Mouse (Mus musculus): ENCODE measurements around the gene Cops3.

Gene Cops3

GRCm38 (mm10) chr11:59810480-59811158, 29.0 kb downstream of the Cops3 start:
- DNase-seq (ENCODE audit: low spot score), result no peak

GRCm38 (mm10) chr11:59809670-59810474, 29.8 kb downstream of the Cops3 start, which contains the start of gene Flcn:
Gene Flcn, minus strand, starts transcription at chr11:59810016.
- peak; percentile 81 for DNase-seq (ENCODE audit: low spot score)

DNA sequence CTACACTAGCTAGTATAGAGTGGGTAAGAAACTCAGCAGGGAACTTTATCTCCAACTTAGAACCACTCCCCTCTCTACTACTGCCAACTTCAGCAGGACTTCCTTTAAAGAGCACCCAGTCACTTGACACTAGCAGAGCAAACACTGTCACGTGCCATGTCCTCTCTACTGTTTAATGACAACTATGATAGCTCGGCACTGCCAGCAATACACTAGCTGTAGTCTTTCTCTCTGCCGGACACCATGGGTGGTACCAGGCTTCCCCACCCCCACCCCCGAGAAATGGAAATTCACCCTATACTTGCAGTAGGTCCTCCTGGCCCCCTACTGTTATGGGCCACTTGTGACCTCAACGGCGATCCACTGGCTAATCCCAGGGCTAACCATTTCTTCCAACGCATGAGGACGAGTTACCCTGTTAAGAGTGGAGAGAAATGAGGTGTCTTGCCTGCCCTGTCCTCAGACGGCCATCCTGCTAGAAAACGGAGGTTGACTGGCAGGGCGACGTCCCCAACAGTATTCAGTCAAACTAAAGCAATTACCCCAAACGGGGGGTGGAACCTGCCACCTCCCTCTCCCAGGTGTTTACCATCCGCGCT, 30.5 kb downstream of the Cops3 start:
- DNase-seq (ENCODE audit: low spot score), result peak; percentile 23

DNA sequence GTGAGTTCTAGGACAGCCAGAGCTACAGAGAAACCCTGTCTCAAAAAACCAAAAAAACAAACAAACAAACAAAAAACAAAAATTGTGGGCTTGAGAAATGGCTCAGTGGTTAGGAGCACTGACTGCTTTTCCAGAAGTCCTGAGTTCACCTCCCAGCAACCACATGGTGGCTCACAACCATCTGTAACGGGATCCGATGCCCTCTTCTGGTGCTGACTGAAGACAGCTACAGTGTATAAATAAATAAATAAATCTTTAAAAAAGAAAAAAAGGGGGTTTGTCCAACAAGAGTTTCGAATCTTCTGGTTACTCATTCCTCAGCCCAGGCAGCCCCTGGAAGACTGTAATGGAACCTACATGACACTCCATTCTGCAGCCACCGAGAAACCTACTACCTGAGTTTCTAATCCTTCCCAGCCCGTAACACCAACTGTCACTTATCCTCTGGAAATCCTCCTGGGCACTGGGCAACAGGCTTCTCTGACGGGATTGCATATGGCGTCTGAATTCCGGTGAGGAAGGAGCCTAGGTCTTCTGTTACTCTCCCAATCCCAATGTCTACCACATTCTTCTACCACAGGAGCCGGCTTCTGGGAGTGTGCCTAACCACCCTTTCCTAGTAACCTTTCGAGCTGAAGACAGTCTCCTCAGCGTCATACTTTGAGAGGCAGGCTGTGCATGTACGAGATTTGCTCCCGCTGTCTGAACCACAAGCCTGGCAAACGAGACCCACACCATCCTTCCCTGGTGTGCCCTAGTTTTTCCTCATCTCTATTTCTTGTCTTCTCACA, 31.3 kb downstream of the Cops3 start:
- DNase-seq (ENCODE audit: low spot score), result no peak

DNA sequence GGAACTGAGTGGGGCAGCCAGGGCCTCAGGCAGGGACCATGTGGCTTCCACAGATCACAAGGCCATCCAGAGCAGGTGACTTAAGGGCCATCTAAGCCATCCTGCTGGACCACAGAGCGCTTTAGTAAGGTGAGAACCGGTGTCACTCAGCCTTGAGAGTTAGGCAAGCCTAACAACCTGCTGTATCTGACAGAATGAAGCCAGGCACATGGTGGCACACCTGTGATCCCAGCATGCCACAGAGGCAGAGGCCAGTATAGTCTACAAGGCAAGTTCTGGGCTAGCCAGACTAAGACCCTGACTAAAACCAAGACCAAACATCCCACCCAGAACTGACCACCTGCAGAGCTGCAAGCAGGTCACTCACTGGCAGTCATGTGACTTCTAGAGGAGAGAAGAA, 34.0 kb downstream of the Cops3 start:
- DNase-seq (ENCODE audit: low spot score), result no peak

- no peak for DNase-seq (ENCODE audit: low spot score)
These were observed 34.4 kb downstream of the Cops3 start for GRCm38 (mm10) chr11:59805256-59805655.

- no peak for DNase-seq (ENCODE audit: low spot score)
These were observed 35.1 kb downstream of the Cops3 start for GRCm38 (mm10) chr11:59804409-59805110.

DNA sequence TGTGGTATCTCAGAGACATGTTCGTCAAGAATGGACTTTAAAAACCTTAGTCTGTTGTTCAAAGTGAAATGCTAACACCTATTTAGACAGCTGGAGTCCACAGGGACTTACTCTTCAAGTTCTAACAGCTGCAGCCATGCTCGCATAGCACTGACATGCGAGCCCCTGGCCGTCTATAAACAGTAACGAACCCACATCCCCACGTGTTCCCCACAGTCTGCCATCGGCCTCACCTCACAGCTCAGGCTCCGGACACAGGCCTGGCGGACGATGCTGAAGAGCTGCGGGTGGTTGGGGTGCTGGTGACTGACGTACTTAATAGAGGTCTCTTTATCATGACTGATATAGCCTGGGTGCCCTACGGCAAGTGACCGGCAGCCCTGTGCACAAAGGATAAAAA, 36.1 kb downstream of the Cops3 start:
- DNase-seq (ENCODE audit: low spot score), result no peak

DNA sequence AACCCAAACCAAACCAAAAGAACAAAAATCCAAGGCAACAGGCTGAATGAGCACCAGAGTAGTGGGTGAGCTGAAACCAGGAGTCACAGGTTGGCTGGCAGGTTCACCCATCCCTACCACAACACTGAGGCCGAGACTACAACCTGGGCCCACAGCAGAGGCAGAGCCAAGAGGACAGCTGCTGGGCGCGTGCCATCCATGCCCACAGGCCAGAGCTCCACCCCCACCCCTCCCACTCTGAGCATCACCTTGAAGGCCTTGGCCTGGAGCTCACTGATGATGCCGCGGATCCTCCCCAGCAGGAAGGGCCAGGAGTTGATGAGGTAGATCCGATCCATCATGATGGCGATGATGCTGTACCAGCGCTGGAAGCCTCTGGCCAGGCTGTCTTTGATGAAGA, 37.8 kb downstream of the Cops3 start:
- DNase-seq (ENCODE audit: low spot score), result no peak

GRCm38 (mm10) chr11:59800412-59800811, 39.2 kb downstream of the Cops3 start:
- DNase-seq (ENCODE audit: low spot score), result no peak

GRCm38 (mm10) chr11:59793390-59793789, 46.2 kb downstream of the Cops3 start:
- DNase-seq (ENCODE audit: low spot score), result no peak

DNA sequence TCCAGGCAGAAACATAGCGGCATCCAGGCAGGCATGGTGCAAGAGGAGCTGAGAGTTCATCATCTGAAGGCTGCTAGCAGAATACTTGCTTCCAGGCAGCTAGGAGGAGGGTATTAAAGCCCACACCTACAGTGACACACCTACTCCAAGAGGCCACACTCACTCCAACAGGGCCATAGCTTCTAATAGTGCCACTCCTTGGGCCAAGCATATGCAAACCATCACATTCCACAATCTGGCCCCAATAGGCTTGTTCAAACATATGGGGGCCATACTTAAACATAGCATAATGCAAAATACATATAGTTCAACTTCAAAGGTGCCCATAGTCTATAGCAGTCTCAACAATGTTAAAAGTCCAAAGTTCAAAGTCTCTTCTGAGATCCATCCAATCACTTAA, 50.3 kb downstream of the Cops3 start:
- no peak for DNase-seq (ENCODE audit: low spot score)

- peak; percentile 68 for DNase-seq (ENCODE audit: low spot score)
These were observed 52.3 kb downstream of the Cops3 start, which contains the start of gene Pld6 for GRCm38 (mm10) chr11:59787199-59787781. Gene Pld6, minus strand, starts transcription at chr11:59787645.

DNA sequence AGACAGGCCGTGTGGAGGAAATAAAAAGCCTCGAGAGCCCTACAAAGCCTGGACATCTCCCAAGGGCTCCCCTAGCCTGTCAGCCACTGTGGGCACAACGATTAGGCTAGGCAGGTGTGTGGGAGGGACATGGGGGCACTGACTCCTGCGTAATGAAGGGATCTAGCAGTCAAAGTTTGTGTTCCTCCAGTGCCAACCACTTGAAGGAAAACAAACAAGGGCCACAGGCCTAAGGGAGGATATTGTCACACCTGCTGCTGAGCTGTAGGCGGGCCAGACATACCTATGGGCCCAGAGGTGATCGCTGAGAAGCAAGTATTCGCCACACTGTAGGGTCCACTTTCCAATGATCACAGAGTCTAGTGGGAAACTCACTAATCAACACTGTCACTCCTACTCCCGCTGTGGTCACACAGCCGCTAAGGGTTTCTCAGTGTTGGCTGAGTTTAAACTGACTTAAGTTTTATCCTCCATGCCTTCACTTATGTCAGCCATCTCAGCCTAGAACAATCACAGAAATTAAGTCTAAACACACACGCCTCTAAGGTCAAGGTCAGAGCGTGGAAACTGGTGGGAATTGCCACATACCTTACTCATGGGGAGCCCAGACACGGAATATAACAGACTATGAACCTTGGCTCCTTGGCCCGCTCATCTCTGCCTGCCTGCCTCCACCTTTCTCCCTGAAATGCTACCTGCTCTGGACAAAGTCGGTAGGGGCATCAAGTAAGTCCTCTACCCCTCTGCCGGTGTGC, 53.0 kb downstream of the Cops3 start:
- DNase-seq (ENCODE audit: low spot score), result no peak

DNA sequence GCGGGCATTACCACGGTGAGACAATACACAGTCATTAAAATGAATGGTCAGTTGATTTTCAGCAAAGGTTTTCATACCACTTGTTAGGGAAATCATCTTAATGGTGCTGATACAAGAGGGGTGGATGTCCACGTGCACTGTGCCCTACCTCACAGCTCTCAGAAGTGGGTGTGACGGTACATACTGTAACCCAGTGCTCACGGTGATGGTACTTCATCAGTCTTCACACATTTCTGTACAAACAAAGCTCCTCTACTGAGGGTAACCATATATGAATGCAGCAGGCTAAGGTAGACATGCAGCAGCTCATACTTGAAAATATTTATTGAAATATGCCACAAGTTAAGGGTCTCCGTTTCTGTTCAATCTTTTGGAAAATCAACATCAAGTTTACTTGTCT, 56.0 kb downstream of the Cops3 start:
- DNase-seq (ENCODE audit: low spot score), result no peak

DNA sequence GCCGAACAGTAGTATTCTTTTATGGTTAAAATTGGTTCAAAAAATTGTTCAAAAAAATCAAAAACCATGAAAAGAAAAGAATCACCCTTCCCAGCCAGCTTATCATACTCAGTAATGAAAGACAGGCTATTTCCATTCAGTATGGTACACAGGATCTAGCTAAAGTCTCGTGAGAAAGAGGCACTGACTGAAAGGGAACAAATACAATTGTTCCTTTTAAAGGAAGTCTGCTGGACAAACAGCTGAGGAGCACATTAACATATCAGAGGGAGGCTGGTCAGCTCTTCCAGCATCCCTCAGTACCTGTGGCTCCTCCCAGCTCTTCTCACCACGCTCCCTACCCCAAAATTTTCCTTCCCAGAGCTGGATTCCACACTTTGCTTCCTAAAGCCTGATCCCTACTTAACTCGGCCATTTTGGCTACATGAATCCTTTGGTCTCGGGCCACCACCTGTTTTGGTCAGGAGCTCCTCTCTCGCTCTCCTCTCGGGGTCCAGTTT, 57.5 kb downstream of the Cops3 start:
- DNase-seq (ENCODE audit: low spot score), result no peak

GRCm38 (mm10) chr11:59780241-59780640, 59.4 kb downstream of the Cops3 start:
- DNase-seq (ENCODE audit: low spot score), result no peak

- no peak for DNase-seq (ENCODE audit: low spot score)
These were observed 60.2 kb downstream of the Cops3 start for GRCm38 (mm10) chr11:59779406-59779805.

- DNase-seq (ENCODE audit: low spot score), result no peak
These were observed 60.8 kb downstream of the Cops3 start for GRCm38 (mm10) chr11:59778874-59779223.

DNA sequence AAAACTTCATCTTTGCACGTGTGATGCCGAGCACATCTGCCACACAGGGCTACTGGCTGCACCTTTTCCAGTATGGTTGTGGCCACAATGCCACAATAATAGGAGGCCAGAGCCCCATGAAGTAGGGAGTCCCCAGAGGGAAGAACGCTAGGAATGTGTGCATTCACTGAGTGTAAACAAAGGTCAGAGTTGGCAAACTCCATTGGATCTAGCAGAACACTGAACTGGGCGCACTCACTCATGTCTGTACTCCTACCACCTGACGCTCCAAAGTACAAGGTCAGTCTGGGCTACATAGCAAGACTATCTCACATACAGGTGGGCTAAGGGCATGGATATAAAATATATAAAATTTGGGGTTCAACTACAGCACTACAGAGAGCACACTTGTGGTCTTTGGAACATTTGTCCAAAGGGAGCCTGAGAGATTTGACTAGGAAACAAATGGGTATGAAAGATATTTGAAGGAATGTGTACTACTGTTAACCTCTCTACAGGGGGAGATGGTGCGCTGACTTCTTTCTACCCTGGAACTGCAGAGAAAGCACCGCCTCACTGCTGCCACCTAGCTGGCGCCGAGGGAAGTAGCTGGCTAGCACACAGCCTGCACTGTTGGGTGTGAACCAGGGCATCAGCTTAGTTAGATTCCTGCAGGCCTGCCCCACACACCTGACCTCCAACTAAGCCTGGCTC, 61.3 kb downstream of the Cops3 start:
- peak; percentile 82 for DNase-seq (ENCODE audit: low spot score)
